Mouse (Mus musculus) heart, adult 2 months (tissue): ENCODE results near the gene Naglu. TPM values are rescaled to one million over a fixed set of nuclear protein-coding genes. Genes with fewer than 3 reads are reported as not detected.

Experiments used
- DNase-seq, 2 experiments: peaks; one replicate each; pipeline ENCODE4 v3.0.0; 2021
- H3K27ac ChIP-seq: fragments of 200-600 bp; 2 replicates; pipeline ENCODE4 v1.8.1; 2022
- H3K27me3 ChIP-seq: fragments of 200-500 bp; 2 replicates; pipeline ENCODE4 v1.6.1; 2012; ENCODE audit warnings: mild to moderate bottlenecking, low read length, inconsistent platforms, mixed read lengths; ENCODE audit not compliant: control insufficient read depth, insufficient read depth
- H3K36me3 ChIP-seq: fragments of 200-500 bp; 2 replicates; pipeline ENCODE4 v1.6.1; 2012; ENCODE audit warnings: low read length, inconsistent platforms; ENCODE audit not compliant: control insufficient read depth, insufficient read depth
- H3K4me1 ChIP-seq: fragments of 200-500 bp; 2 replicates; pipeline ENCODE4 v1.6.1; 2011; ENCODE audit warnings: low read length; ENCODE audit not compliant: control insufficient read depth, insufficient read depth
- H3K4me3 ChIP-seq: fragments of 200-600 bp; 2 replicates; pipeline ENCODE4 v1.8.1; 2022
- H3K79me2 ChIP-seq: fragments of 200-500 bp; replicated peaks from 2 replicates; pipeline ENCODE4 v1.6.1; 2012; ENCODE audit warnings: mild to moderate bottlenecking, inconsistent platforms, low read length, moderate library complexity, mixed read lengths; ENCODE audit not compliant: control insufficient read depth, insufficient read depth
- H3K9ac ChIP-seq: fragments of 200-500 bp; 2 replicates; pipeline ENCODE4 v1.6.1; 2012; ENCODE audit warnings: low read depth, mild to moderate bottlenecking, control low read depth, inconsistent platforms, low read length, mixed read lengths
- CTCF ChIP-seq: fragments of 200-600 bp; IDR thresholded peaks from 2 replicates; pipeline ENCODE4 v1.8.1; 2022; ENCODE audit warnings: antibody characterized with exemption, mild to moderate bottlenecking, moderate library complexity
- EP300 ChIP-seq: fragments of 200-500 bp; IDR thresholded peaks from 2 replicates; pipeline ENCODE4 v1.6.1; 2011; ENCODE audit warnings: low read depth, low read length, control low read depth; ENCODE audit not compliant: insufficient read depth
- POLR2A ChIP-seq: fragments of 200-500 bp; IDR thresholded peaks from 2 replicates; pipeline ENCODE4 v1.6.1; 2011; ENCODE audit warnings: mild to moderate bottlenecking, low read depth, low read length, control low read depth; ENCODE audit not compliant: insufficient read depth
- WGBS: fragments of 180-500 bp; shearing (Covaris S2); methylation state at CpG from one replicate; pipeline ENCODE4 v1.1.7; 2018; 5-methylcytosine and 5-hydroxymethylcytosine counted together
- intact Hi-C: fragments of 180-260 bp; cut with DNase I; formaldehyde crosslinking; loops from one replicate; pipeline ENCODE4 v1.15.1; 2025
- polyA plus RNA-seq: library from polyadenylated mRNA; depleted of rRNA; stranded (reverse); fragments of >200 nt; gene quantifications from 2 replicates; pipeline ENCODE4 v1.2.3, GENCODE M21; 2012
- total RNA-seq, 2 experiments: library from RNA; stranded (reverse); gene quantifications; 2 replicates each; pipeline ENCODE4 v1.2.3; 2021

Naglu gene
- total and polyA plus RNA-seq, 3 experiments: 7.4 to 14.3 (median 8.3) TPM

DNA sequence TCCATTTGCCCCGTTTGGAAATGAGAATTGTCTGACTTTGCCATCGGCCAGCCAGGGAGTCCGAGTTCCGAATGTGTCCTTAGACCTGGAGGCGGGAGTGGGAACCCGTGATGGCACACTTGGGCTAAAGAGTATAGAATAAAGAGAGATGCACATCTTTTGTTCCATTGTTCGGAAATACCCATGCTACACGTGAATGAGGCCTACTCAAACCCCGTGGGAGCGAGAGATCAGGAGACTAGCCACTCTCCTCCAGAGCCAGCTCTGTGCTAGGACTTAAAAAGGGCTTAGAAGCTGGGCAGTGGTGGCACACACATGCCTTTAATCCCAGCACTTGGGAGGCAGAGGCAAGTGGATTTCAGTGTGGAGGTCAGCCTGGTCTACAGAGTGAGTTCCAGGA is 10.3 kb upstream of the Naglu start:
- Histone ChIP-seq H3K36me3 (peaks cover 18% of the 10 kb centered on the region; the same call in 1 of the 2 replicates), H3K27me3 (no peaks in the 10 kb centered on the region), H3K4me1 (peaks cover 50% of the 10 kb centered on the region), H3K4me3 (no peak overlapping the region), H3K79me2 (no peaks in the 10 kb centered on the region), H3K27ac (peak overlapping the region; percentile 99), H3K9ac (peak overlapping the region; percentile 1; the same call in 1 of the 2 replicates)
- DNase-seq: peak in 1 of 2 experiments; percentile 39
- WGBS: 65% methylated on average over 10 of the region's 10 CpGs
- no peak for TF ChIP-seq CTCF
- TF ChIP-seq POLR2A: no peak
- no peak for TF ChIP-seq EP300
- intact Hi-C loops: loop anchor here (2.0 kb wide), 1 partner anchor 167 kb away; no protein-coding TSS in a partner anchor

DNA sequence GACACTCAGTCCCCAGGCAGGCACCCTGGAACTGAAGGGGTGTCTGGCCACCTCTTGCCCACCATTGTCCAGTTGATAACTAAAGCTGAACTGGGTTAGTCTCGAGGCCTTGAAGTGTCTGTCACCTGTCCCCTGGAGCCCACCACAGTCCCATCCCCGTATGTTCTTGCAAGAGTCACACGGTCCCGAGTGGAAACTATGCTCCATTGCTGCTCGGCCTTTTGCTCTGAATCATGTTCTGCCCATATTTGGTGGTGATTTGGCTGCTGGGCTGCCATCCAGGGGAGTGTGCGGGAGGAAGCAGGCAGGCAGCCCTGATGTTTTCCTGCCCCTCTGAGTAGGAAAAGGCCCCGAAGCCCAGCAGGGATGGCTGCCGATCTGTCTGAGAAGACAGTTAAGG is 9.7 kb upstream of the Naglu start:
- peak overlapping the region; percentile 49 for H3K9ac ChIP-seq
- peak overlapping the region; percentile 99 for H3K27ac ChIP-seq
- H3K4me3 ChIP-seq: 0 out of 2 replicates have a peak overlapping the region, but pooled peaks have one; percentile 15
- peaks cover 50% of the 10 kb centered on the region for H3K4me1 ChIP-seq
- peak; percentile 63 for TF ChIP-seq POLR2A
- TF ChIP-seq CTCF: 0 out of 2 replicates have a peak, but pooled peaks have one; percentile 5
- peak; percentile 91 for TF ChIP-seq EP300
- WGBS: 2% methylated on average over 8 of the region's 8 CpGs
- intact Hi-C loops: loop anchor here (1.0 to 10.0 kb wide), 4 partner anchors 98 to 663 kb away; partner anchors contain the start of genes Cnp and Jup
- DNase-seq: peak; percentile 80 to 88
- H3K27me3 ChIP-seq: no peaks in the 10 kb centered on the region
- H3K79me2 ChIP-seq: no peaks in the 10 kb centered on the region
- H3K36me3 ChIP-seq: peaks cover 20% of the 10 kb centered on the region; the same call in 1 of the 2 replicates

DNA sequence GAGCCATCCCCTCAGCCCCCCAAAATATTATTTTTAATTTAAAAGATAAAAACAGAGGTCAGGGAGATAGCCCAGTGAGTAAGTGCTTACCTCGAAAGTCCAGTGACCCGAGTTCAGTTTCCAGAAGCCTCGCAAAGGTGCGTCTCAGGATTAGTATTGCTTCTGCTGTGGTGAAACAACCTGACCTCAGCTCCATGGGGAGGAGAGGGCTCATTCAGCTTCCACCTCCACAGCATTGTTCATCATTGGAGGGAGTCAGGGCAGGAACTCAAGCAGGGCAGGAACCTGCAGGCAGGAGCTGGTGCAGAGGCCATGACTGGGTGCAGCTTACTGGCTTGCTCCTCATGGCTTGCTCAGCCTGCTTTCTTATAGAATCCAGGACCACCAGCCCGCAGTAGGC is 8.8 kb upstream of the Naglu start:
- peak in 1 of 2 experiments; percentile 23 for DNase-seq
- H3K4me1 ChIP-seq: peaks cover 50% of the 10 kb centered on the region
- H3K27ac ChIP-seq: peak overlapping the region; percentile 99
- intact Hi-C loops: loop anchor here (5.0 to 10.0 kb wide), 3 partner anchors 336 to 664 kb away; partner anchors contain the start of genes Cnp and Jup
- H3K27me3 ChIP-seq: no peaks in the 10 kb centered on the region
- WGBS: 92% methylated on average over 5 of the region's 5 CpGs
- no peak for TF ChIP-seq EP300
- no peak for TF ChIP-seq CTCF
- TF ChIP-seq POLR2A: no peak
- peaks cover 20% of the 10 kb centered on the region; the same call in 1 of the 2 replicates for H3K36me3 ChIP-seq
- H3K79me2 ChIP-seq: no peaks in the 10 kb centered on the region
- no peak overlapping the region for H3K4me3 ChIP-seq
- no peak overlapping the region for H3K9ac ChIP-seq

DNA sequence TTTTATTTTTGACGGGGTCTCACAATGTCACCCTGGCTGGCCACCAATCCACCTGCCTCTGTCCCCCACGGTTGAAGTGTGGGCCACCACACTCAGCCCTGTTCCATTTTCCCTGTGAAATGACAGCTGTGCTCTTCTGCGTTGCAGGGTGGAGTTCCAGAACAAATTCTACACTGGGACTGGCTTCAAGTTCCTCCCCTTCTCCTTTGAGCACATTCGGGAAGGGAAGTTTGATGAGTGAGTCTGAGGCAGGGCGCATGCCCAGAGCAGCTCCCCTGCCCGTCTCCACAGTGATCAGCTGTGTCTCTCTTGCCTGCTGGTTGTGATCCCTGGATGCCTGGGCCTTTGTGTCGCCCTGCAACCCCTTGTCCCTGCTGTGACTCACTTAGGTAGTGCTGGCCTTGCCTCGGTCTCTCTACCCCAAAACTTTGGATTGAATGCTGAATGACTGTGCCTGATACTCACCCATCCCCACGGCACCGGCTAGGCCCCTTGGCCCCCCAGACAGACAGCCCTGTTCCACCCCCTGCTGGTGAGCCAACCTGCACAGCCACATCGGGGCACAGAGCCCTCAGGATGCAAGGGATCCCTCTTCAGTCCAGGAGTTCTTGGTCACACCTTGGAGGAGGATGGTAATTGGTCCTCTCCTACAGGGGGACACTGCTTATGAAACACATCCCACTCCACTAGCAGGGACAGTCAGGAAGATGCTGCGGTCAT is 7.5 kb upstream of the Naglu start:
- peak; percentile 75 to 84 for DNase-seq
- Histone ChIP-seq H3K4me3 (no peak overlapping the region), H3K9ac (peak overlapping the region; percentile 25), H3K27ac (peak overlapping the region; percentile 99), H3K36me3 (peaks cover 20% of the 10 kb centered on the region; the same call in 1 of the 2 replicates), H3K79me2 (no peaks in the 10 kb centered on the region), H3K27me3 (no peaks in the 10 kb centered on the region), H3K4me1 (peaks cover 45% of the 10 kb centered on the region)
- peak; percentile 11; the same call in 1 of the 2 replicates for TF ChIP-seq CTCF
- TF ChIP-seq POLR2A: peak; percentile 40; the same call in 1 of the 2 replicates
- TF ChIP-seq EP300: 0 out of 2 replicates have a peak, but pooled peaks have one; percentile 44
- WGBS: 37% methylated on average over 12 of the region's 12 CpGs
- intact Hi-C loops: loop anchor here (5.0 to 10.0 kb wide), 3 partner anchors 338 to 665 kb away; partner anchors contain the start of genes Cnp and Jup

DNA sequence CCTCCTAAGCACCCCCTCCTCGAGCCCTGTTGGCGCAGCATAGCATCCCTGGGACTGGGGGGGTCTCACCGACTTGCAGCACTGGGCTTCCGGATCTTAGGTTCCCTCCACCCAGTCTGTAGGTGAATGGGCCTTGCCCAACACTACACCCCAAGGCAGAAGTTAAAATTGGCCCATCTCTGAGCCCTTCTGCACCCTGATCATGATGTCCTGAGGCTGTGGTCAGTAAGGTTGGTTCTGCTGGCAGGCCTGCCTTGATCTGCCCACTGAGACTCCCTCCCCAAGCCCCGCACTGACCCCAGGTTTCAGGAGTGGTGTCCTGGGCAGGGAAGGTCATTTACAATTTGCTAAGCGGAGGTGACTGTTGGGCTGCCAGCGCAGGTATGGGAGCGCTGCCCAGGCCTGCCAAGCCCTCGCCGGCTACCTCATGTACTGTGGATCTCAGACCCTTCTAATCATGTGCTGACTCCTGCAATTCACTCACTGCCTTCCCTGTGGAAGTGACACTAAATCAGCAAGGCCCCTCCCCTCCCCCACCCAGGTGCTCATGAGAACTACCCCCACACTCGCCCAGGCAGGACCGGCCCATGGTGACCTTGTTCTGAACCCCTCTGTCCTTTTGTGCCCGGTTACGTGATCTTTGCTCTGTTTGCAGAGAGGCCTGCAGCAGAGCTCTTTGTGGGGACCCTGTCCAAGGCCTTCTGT is 6.7 kb upstream of the Naglu start:
- H3K27me3 ChIP-seq: no peaks in the 10 kb centered on the region
- H3K79me2 ChIP-seq: no peaks in the 10 kb centered on the region
- H3K36me3 ChIP-seq: peaks cover 20% of the 10 kb centered on the region; the same call in 1 of the 2 replicates
- no peak overlapping the region for H3K4me3 ChIP-seq
- intact Hi-C loops: loop anchor here (5.0 to 10.0 kb wide), 3 partner anchors 338 to 666 kb away; partner anchors contain the start of genes Cnp and Jup
- TF ChIP-seq CTCF (no peak), EP300 (no peak), POLR2A (no peak)
- peaks cover 39% of the 10 kb centered on the region for H3K4me1 ChIP-seq
- peak overlapping the region; percentile 99 for H3K27ac ChIP-seq
- peak overlapping the region; percentile 25 for H3K9ac ChIP-seq
- WGBS: 46% methylated on average over 14 of the region's 14 CpGs
- peak in 1 of 2 experiments; percentile 56 for DNase-seq
